Mouse (Mus musculus) lung, postnatal 10 days (tissue): ENCODE measurements around the gene Cd101.

Source experiments
- DNase-seq: peaks from one replicate; pipeline ENCODE4 v3.0.0; 2021

Gene Cd101

DNA sequence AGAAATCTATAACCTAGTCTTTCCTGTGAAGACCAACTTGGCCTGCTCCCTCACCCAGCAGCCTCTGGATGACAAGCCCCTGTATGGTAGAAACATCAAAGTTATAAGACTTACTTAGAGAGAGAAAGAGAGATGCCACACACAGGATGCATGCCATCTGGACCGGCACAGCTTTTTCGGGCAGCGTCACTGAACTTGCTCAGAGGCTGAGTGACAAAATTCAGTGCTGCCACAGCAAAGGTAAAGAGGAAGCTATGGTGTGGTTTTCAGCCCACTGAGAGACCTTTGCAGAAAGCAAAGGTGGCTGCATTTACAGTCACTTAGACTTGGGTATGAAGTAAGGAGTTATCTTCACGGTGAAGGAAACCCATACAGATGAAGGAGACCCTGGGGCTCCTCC, at the start of gene Cd101:
Gene Cd101 (minus strand): TSS at position 218 of the 400 bp plus-strand sequence.
- DNase-seq: no peak

DNA sequence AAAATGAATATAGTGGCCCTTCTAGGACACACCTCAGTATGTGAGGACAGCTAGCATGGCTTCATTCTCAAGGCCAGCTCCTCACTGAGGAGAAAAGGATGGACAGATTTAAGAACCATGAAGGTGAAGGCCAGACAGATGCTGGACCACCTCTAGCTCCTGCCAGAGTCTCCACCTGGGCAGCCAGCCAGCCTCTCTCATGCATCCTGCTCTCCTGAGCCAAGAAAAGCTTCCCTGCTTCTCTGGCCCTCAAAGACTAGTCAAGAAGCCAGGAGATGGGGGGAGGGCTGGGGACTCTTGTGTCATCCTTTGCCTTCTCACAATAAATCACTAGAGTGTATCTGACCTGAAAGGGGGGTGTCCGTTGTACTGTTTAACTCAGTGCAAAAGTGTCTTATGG, 49.0 kb upstream of the Cd101 start:
- peak; percentile 56 for DNase-seq

DNA sequence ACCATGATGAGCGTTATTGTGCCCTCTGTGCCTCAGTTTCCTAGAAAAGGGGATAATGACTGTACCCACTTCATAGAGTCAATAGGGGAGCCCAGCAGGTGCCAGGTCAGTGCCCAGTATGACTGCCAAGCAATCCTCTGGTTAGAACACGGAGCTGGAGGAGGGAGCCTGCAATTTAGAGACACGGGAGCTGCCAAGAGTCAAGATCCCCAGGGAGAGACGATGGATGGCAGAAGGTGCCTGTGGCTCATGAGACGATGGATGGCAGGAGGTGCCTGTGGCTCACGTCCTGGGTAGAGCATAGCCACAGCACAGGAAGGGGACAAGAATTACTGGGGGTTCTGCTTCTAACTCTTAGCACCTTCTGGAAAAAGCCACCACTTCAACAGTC, 48.3 kb upstream of the Cd101 start:
- DNase-seq: no peak

DNA sequence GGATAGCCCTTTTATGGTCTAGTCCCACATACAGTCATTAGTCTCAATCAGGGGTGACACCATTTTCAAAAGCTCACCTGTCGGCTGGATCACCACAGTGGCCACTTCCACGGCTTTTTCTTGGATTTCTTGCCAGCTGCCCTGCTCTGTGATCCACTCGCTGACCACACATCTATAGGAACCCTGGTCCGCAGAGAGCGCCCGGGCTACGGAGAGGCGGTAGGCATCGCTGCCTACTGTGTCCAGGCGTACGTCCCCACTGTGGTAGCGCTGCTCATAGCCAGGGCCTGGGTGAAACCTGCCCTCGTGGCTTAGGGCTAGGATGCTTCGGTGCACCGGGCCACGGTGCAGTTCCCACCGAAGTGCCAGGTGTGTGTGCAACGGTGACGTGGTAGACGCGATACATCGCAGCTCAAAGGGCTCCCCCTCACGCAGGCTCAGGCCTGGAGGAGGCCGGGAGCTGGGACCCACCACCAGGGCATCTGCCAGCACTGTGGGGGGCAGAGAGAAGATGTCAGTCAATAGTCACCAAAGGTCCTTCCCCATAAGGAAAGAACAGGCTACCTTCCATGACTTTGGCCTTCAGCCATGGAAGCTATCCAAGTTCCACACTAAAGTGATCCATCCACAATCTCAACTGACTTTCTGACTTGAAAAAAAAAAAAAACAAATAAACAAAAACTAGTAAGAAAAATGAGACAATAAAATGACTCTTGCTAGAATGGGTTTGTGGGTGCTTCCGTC, 47.8 kb upstream of the Cd101 start:
- DNase-seq: peak; percentile 34

DNA sequence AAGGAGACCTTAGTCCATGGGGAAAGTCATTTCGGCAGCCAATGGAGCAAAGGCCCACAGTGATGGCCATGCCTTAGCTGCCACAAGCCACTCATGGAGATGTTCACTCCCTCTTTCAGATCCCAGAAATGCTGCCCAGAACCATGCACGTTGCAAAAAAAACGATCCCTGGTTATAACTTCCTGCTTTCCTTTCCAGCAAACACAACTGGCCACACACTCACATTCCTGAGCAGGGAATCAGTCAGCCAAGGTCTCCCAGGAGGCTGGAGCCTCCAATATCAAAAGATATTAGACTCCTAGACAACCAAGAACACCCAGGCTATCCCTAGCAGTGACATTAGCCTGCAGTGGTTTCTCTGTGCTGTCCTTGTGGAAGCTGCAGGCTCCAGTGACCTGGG, 46.5 kb upstream of the Cd101 start:
- DNase-seq: no peak

DNA sequence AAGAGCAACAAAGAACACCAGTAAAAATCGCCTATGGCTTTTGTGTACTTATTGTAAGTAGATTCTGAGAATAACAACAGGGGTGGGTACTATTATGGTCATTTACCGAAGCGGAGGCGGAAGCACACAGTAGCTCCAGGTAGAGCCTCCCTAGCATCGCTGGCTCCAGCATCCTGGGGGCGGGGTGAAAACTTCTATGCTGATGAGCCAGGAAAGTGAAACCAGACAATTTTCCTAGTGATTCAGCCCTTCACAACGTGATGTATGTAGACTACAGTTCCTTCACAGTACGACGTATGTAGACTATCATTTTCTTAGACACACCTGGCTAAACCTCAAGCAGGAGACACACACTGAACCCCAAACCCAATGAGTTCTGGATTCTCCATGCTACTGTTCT, 44.0 kb upstream of the Cd101 start:
- no peak for DNase-seq

DNA sequence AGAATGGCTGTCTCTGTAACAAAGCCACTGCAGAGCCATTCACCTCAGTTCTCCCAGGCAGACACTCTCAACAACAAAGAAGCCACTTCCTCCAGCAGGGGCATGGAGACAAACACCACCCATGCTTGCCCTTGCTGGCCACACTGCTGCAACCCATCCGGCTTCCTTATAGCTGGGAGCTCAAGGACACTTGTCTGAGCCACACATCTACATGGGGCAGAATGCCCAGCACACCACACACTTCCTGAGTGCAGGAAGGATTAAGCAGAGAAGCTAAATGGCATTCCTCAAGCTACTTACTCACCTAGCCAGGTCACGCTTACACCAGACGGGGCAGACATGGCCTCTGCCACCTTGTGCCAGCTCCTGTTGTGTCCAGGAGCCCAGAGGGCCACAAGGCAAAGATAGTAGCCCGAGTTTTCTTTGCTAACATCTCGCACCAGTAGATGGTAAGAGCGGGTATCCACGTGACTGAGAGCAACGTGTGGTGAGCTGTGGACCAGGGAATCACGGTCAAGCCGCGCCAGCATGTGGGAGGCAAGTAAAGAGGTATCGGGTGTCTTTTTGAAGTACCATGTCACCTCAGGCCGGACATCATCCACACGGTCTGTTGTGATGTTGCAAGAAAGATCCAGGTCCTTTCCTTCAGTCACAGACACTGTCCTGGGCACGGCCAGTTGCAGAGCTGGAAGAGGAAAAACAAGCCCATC, 43.3 kb upstream of the Cd101 start:
- DNase-seq: peak; percentile 63

DNA sequence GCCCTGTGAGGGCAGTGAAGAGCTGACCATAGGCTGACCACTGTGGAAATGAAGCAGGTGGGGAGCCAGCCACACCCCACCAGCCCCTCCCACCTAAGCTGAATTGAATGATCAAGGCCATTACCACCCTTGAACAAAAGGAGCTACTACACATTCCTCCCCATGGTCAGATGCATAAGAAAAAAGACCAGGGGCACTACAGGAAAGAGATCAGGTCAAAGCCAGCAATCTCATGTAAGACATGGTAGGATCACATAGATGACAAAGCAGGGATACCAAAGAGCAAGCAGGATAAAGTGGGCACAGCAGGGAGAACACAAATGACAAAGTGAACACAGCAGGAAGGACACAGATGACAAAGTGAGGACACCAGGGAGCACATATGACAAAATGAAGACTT, 42.2 kb upstream of the Cd101 start:
- DNase-seq: no peak

DNA sequence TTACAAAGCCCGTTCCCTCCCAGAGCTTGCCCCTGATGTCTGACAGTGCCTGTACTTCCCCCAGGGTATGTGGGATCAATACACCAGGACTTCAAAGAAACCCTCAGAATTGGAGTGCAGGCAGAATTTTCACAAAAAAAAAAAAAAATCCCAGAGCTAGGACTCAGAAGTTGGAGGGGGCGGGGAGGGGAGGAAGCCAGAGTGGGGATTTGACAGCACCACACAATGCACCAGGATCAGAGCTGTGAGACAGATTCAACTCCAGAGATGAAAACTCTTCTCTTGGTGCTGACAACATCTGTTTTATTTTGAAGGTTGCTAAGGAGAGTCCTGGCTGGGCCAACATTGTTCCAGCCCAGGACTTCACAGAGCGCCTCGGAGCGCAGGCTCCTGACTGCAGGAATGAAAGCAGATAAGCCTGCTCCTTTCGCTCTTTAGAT, 41.5 kb upstream of the Cd101 start:
- DNase-seq: peak; percentile 45

DNA sequence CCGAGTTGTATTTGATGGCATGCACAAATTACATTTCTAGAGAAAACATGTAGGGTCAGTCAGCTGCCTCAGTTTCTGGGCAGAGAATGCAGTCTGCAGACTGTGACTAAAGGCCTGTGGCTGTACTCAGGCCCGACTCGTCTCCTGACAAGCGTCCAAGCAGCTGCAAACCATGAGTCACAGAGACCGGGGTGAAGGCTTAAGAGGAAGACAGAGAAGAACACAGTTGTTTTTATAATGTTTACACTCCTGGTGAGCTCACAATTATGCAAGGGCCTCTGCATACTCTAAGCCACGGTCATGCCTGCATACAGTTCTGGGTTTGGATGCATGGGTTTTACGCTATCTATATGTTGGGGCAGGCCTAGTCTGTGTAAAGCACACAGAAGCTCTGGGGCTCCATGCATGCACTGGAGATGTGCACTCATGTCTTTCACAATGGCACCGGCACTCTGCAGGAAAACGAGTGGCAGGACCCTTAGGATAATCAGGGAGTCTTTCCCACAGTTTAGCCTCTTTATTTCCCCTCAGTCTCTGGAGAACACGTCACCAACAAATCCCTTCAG, 41.0 kb upstream of the Cd101 start:
- DNase-seq: peak; percentile 85

DNA sequence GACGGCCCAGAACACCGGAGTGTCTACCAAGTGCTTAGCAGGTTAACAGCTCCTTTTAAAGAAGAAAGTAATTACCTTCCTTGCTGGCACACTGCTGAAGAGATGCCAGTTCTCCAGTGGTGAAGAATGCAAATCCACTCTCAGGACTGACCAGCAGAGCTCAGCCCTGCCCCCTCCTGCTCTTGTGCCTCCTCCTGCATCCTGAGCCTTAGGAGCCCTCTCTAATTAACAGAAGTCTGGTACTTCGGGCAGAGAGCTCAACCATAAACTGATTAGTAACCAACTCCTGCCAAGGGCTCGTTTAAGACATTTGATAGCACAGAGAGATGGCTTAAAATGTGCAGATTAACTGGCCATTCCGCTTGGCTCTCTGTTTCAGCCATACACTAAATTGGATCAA, 39.3 kb upstream of the Cd101 start:
- no peak for DNase-seq

DNA sequence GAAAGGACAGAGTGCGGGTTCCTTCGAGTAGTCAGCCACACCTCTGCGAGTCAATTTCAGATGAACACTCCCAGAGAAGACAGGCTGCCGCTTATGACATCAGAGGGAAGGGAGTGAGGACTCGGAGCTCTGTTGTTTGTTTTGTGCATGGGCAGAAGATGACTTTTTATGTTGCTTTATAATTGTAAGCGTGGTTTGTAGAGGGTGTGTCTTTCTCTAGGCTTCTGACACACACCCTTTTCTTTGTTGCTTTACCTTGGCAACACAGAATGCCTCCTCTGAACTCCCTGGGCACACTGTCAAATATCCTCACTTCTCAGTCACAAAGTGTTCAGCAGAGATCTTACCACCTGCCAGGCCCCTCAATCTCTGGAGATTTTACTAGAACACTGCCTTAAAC, 36.8 kb upstream of the Cd101 start:
- DNase-seq: no peak

DNA sequence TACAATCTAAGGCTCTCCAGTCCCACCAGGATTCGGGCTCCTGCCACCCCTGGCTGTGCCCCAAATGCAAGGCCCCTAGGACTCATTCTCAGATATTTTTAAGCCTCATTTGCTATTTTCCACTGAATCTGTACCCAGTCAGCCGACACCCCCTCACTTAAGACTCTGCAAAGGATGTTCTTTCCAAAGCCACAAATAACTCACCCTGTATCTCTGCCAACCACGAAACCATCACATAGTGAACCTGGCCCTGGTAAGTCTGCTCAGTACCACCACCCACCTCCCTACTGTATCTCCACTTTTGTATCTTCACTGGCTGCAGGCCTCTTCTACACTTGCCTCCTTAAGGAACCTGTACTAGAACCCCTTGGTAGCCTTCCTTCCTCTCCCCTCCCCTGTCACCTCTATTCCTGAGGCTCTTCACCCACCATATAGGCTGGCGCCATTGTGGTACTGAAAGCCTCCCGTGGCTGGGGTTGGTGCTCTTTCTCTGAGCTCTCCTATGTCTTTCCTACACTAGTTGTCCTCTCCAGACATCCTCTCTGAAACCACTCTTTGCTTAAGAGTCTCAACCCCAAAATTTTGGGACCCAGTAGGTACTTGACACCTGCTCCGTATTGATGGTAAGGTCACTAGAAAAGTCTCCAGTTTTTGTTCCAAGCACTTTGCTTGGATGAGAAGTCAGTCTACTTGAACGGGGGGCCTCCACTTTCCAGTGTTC, 32.7 kb upstream of the Cd101 start:
- DNase-seq: no peak

DNA sequence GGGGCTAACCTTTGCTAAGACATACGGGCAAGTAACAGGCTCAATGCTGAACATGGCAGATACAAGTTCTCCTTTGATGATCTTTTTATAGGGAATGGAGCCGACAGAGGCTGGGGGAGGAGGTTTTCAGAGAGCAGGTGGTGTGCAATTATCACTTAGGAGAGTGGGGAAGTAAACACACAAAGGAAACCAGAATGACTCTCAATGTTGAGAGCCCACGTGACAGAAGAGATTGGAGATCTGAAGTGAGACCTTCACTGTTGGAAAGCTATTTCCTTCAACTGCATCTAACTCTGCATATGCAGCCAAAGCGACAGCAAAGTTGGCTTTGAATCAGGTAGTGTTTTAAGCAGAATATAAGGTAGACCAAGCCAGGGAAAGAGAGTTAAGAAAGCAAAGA, 29.9 kb upstream of the Cd101 start:
- no peak for DNase-seq

DNA sequence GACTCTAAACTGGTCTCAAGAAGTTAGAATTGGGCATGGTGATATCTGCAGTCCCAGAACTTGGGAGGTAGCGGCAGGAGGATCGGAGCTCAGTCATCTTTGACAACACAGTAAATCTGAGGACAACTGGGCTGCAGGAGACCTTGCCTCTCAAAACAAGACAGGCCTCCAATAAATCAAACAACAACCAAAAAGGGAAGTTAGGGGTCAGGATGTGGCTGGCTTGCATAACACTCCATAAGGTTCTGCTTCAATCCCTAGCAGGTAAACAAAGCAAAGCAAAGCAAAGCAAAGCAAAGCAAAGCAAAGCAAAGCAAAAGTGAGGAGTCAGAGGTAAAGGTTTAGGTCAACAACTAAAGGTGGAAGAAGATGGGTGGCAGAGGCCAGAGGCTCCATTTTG, 28.8 kb upstream of the Cd101 start:
- DNase-seq: no peak

DNA sequence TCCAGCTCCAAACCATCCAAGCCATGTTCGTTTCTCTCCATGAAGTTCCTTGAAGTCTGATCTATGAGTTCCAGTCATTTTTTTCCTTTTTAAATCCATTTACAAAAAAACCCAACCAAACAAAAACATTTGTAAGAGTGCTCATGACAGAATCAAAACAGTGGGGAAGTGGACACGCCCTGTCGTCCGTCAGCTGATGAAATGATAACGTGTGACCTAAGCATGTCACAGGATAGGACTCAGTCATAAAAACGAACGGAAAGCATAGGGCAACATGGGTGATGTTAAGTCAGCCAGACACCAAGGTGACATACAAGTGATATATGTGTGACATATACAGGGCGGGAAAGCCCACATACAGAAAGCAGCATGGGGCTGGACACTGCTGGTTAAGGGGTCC, 25.9 kb upstream of the Cd101 start:
- no peak for DNase-seq

DNA sequence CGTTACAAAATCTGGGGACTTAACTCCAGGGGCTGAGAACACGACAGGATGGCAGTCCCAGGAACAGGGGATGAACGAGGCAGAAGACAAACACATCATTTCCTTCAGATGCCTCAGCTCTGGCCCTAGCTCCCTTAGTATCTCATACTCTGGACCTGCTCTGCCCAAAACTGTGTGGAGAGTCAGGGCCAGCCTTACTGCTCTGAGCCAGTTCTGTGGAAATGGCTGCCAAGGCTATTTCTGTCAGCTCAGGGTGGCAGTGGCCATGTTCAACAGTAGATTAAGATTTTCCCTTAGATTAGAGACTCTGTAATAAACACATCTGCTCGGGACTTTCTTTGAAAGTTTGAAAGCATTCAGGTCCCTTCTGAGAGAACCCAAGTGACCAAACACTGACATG, 22.2 kb upstream of the Cd101 start:
- no peak for DNase-seq

DNA sequence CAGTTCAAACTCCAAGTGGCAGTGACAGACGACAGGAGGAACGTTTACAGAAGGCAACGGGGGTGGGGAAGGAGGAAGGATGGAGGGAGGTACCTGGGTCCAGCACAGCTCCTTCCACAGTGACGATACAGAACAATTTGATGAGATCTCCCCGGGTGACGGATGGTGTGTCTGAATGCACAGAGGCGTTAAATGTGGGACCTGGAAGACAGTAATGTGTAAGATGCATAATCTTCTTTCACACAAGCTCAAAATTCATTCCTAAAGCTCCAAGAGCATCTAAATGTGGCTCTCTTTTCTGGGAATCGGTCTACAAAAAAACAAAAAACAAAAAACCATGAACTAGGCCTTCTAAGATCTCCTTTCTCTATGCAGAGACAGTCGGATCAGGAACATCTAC, 20.6 kb upstream of the Cd101 start:
- no peak for DNase-seq

DNA sequence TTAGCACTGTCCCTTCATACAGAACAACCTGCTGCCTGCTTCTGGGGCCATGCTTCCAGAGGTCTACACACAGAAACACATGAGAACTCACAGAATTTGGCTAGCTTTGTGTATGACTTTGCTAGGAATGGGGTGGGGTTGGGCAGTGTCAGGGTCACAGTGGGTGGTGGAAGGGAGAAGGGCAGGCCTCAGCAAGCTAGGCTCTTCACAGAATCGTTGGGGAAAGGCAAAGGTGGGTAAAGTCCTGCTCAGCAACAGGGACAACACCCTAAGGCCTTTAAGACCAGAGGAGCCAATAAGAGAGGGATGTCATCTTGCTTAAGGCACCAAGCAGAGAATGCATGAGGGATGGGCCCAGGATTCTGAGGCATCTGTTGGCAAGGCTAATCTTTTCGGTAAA, 19.4 kb upstream of the Cd101 start:
- no peak for DNase-seq

DNA sequence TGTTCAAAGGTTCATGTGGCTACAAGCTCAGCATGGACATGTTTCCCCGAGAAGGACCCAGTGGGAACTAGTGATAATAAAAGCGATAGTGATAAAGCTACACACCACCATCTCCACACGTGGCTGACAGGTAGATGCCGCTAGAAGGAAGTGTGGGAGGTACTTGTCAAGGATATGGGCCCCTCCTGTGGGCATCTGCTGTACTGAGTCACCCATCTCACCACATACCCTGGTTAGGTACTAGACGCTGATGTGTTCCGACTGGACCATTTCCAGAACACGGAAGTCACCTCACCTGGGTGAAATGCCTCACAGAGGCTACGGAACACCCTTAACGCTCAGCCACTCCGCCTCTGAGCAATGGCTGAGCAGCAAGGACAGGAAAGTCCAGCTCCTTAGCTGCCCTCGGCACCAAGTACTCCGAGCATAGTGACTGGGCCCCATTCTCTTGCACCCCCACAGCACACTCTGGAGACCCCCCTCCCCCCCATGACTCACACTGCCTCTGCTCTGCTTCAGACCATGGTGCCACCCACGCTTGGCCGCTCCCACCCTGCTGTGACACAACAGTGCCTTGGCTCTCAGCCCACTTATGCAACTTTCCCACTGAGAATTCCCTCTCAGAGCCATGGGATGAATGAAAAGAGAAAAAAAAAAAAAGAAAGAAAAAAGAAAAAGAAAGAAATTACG, 18.4 kb upstream of the Cd101 start:
- peak; percentile 90 for DNase-seq

DNA sequence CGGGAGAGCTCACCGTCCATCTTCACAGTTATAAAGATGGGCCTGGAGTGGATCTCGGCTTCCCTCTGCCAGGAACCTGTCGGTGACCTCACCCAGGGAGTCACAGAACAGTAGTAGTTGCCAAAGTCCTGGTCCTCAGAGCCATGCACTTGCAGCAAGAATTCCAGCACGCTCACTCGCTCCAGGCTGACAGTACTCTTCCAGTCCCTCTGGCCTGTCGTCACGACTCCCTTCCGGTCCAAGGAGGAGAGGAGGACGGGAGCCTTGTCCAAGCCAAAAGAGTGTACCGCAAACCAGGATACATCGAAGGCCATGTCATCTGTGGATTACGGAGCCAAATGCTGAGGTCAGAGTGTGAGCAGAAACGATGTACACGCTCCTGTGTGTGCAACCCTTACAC, 16.1 kb upstream of the Cd101 start:
- DNase-seq: no peak

DNA sequence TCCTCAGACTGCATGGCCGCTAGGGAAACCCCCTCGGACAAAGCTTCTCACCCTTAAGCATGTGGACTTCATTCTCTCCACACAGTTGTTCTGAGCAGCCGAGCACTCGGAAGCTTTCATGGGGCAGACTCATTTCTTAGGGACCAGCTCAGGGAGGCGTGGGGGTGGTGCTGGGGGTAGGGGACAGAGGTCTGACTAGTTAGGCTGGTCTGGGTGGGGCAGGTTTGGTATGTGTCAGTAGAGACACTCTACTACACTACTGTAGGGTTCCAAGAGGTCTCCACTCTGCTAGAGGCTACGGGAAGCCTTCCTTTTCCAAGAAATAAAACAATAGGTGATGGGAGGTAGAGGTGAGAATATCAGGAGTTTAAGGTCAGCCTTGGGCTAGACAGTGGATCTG, 15.3 kb upstream of the Cd101 start:
- DNase-seq: no peak

DNA sequence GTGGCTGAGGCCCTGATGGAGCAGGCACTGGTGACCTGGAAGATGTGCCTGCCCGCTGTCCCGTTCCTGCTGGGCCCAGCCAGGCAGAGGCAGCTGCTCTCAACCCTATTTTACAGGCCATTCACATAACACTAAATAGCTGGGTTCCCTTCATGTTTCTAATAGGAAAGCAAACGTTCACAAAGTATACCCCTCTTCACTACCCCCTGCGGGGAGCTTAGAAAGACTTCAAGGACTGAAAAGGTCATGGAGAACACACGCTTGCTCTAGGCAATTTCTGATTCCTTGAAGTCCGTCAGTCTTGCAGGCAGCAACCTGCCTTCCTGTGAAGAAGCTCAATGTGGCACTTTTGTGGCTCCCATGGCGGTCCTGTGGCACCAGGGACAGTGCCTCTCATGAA, 12.6 kb upstream of the Cd101 start:
- DNase-seq: no peak
